Mouse (Mus musculus): ENCODE results near the gene Tmem101. TPM values are rescaled to one million over a fixed set of nuclear protein-coding genes. Genes with fewer than 3 reads are reported as not detected.

The Tmem101 gene
- total RNA-seq, 2 experiments from 2014 or later, result 24.2 to 30.3 TPM

Other genes with a start within 250 kb of the Tmem101 start
- not detected for gene Sost, start 189.4 kb downstream of the Tmem101 start, total RNA-seq (2021)
- not detected for gene Cfap97d1, start 172.1 kb downstream of the Tmem101 start, total RNA-seq (2021)
- gene Dusp3, start 169.4 kb downstream of the Tmem101 start, total RNA-seq (2021), result 100 to 1,000 TPM; 145 to 154 TPM
- gene Mpp3, start 127.9 kb downstream of the Tmem101 start, total RNA-seq (2021), result 10 to 100 TPM; 80.5 to 82.4 TPM
- not detected for gene Cd300lg, start 114.9 kb downstream of the Tmem101 start, total RNA-seq (2021)
- gene Mpp2, start 67.9 kb downstream of the Tmem101 start, total RNA-seq (2021), result 100 to 1,000 TPM; 149 TPM
- not detected for gene Ppy, start 55.1 kb downstream of the Tmem101 start, total RNA-seq (2021)
- not detected for gene Pyy, start 48.6 kb downstream of the Tmem101 start, total RNA-seq (2021)
- gene Nags, start 10.9 kb downstream of the Tmem101 start, total RNA-seq (2021), result not detected
- 10 to 100 TPM; 62.0 to 62.7 TPM for gene Lsm12, start 28.9 kb upstream of the Tmem101 start, total RNA-seq (2021)
- 10 to 100 TPM; 53.5 to 58.2 TPM for gene G6pc3, start 33.2 kb upstream of the Tmem101 start, total RNA-seq (2021)
- gene Hdac5, start 73.8 kb upstream of the Tmem101 start, total RNA-seq (2021), result 100 to 1,000 TPM; 218 to 242 TPM
- 1 to 10 TPM; 1.3 to 1.5 TPM for gene BC030867, start 92.5 kb upstream of the Tmem101 start, total RNA-seq (2021)
- 1 to 10 TPM in 1 of 2 experiments, under 1 TPM in 1; 0.70 to 1.1 TPM for gene Asb16, start 112.3 kb upstream of the Tmem101 start, total RNA-seq (2021)
- gene Tmub2, start 128.5 kb upstream of the Tmem101 start, total RNA-seq (2021), result 10 to 100 TPM; 64.7 to 71.7 TPM
- 100 to 1,000 TPM; 166 to 174 TPM for gene Atxn7l3, start 140.2 kb upstream of the Tmem101 start, total RNA-seq (2021)
- gene Ubtf, start 163.3 kb upstream of the Tmem101 start, total RNA-seq (2021), result 100 to 1,000 TPM; 123 to 134 TPM
- under 1 TPM; 0.31 to 0.81 TPM for gene Slc4a1, start 209.8 kb upstream of the Tmem101 start, total RNA-seq (2021)
- 100 to 1,000 TPM; 442 to 490 TPM for gene Rundc3a, start 237.0 kb upstream of the Tmem101 start, total RNA-seq (2021)

Measured in layer of hippocampus, postnatal 25 days (tissue).